Mouse (Mus musculus) layer of hippocampus, adult 9-11 months (tissue): ENCODE measurements around the gene Drg2.

Experiments
- DNase-seq: peaks from one replicate; pipeline ENCODE4 v3.0.0; 2022

The Drg2 gene

GRCm38 (mm10) chr11:60474534-60474933 lies 20.1 kb downstream of the Drg2 start:
- no peak for DNase-seq

GRCm38 (mm10) chr11:60475668-60476362 lies 21.4 kb downstream of the Drg2 start:
- no peak for DNase-seq

- DNase-seq = no peak
Measured at GRCm38 (mm10) chr11:60478121-60478520, 23.7 kb downstream of the Drg2 start.

- DNase-seq = no peak
Measured at GRCm38 (mm10) chr11:60486267-60486666, 31.9 kb downstream of the Drg2 start.

DNA sequence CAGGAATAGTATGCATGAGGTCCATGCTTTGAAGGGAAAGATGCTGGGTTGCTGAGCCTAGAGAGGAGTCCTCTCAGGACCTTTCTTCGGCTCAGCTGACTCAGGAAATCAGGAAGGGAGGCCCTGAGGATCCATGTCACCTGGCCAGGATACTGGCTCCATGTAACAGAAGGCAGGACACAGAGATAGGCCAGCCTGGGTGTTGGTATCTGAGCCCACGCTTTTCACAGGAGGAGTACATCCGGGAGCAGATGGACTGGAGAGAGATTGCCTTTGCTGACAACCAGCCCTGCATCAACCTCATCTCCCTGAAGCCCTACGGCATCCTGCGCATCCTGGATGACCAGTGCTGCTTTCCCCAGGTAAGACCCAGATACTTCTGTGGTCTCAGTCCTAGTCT lies 38.3 kb downstream of the Drg2 start:
- no peak for DNase-seq

DNA sequence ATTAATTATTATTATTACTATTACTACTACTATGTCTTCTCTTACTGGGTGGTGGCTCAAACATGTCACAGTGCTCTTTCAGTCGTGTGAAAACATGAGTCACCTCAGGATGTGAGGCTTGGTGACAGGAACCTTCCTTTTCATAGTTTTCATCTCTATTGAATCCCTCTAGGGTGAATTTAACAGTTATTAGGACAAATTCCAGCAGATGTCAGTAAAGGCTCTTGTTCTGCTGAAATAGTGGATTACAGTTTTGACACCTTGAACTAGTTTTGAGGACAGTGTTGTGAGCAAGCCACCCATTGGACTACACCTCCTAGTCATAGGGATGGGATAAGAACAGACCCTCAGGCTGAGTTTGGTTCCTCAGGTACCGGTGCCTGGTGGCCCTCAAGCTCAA lies 41.3 kb downstream of the Drg2 start:
- no peak for DNase-seq

DNA sequence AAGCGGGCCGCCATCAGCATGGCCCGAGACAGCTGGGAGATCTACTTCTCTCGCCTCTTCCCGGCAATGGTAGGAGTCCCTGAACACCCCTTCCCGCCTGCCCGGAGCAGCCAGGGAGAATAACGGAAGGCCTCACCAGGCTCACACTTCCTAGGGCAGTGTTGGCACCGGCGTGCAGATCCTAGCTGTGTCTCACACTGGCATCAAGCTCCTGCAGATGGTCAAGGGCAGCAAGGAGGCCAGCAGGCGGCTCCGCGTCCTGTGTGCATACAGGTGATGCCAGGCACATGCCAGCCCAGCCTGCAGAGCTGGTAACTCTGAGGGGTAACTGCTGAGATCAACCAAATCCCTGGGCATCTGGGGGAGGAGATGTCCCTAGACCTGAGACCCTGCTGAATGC lies 52.9 kb downstream of the Drg2 start:
- DNase-seq = no peak

GRCm38 (mm10) chr11:60508950-60509349 lies 54.6 kb downstream of the Drg2 start:
- DNase-seq = no peak

DNA sequence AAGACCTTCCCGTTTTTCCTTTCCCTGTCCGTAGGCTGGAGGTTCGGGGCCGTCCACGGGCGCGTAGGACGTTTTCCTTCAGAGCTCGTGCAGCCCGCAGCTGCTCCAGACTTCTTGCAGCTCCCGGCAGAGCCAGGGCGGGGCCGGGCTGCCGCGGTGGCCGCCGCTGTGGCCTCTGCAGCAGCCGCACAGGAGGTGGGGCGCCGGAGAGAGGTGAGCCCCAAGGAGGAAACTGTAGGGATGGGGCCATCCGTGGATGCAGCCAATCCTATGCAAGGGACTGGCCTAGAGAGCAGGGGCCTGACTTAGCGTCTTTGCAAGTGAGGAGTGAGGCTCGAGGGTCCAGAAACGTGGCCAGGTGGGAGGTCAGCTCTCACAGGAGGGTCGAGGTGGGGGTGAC lies 55.1 kb downstream of the Drg2 start:
- no peak for DNase-seq

GRCm38 (mm10) chr11:60511893-60512292 lies 57.5 kb downstream of the Drg2 start:
- no peak for DNase-seq

GRCm38 (mm10) chr11:60512520-60512919 lies 58.1 kb downstream of the Drg2 start:
- no peak for DNase-seq

DNA sequence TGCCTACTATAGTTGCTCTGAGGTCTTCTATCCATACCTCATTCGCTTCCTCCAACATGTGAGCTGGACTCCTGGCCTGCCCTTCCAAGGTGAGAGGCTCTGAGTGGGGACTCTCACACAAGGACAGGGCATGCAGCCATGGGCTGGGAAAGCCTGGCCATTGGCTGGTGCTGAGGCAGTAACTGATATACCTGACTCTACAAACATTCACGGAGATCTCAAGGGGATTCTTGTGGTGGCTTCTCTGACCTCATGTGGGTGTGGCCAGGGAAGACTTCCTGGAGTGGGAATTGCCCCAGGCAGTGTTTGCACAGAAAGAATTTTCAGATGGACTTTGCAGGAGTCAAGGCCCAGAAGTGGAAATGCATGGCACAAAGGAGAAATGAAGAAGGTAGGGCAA lies 60.5 kb downstream of the Drg2 start:
- no peak for DNase-seq

GRCm38 (mm10) chr11:60518305-60518704 lies 63.9 kb downstream of the Drg2 start:
- DNase-seq = no peak
